Mouse (Mus musculus) layer of hippocampus, adult 2 months (tissue): Measurements from ENCODE around the gene Haus2. TPM values are rescaled to one million over a fixed set of nuclear protein-coding genes. Genes with fewer than 3 reads are reported as not detected.
A peak's percentile ranks its signal among the peaks of the same experiment; 100 is the strongest.

ENCODE experiments used
- DNase-seq, 2 experiments: peaks; one replicate each; pipeline ENCODE4 v3.0.0; 2022; ENCODE audit warnings: low spot score in 2 of 2
- H3K27ac ChIP-seq: fragments of 200-600 bp; 2 replicates; pipeline ENCODE4 v1.8.1; 2022
- H3K4me3 ChIP-seq: fragments of 200-600 bp; 2 replicates; pipeline ENCODE4 v1.8.1; 2022; ENCODE audit warnings: mild to moderate bottlenecking
- CTCF ChIP-seq: fragments of 200-600 bp; conservative IDR thresholded peaks from 2 replicates; pipeline ENCODE4 v1.8.1; 2022; ENCODE audit warnings: antibody characterized with exemption, mild to moderate bottlenecking, moderate library complexity
- total RNA-seq, 2 experiments: library from RNA; stranded (reverse); gene quantifications; 2 replicates each; pipeline ENCODE4 v1.2.3; 2021

Haus2 gene
- total RNA-seq, 2 experiments from 2014 or later = 14.9 to 15.7 TPM

DNA sequence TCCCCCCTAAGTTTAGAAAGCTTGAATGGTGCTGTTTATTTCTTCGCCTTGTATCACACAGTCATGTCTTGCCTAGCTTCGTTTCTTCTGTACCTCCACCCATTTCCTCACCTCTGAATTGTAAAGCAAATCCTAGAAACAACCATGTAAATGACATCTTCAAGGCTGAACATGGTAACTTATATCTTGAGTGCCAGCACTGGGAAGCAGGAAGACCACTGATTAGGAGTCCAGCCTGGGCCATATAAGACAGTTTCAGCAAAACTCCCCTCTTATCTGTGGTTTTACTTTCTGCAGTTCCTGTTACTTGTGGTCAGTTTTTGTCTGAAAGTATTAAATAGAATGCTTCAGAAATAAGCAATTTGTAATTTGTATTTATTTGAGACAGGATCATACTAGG, 33.2 kb upstream of the Haus2 start:
- Histone ChIP-seq H3K27ac (no peak overlapping the region), H3K4me3 (no peak overlapping the region)
- no peak for DNase-seq
- no peak for TF ChIP-seq CTCF

DNA sequence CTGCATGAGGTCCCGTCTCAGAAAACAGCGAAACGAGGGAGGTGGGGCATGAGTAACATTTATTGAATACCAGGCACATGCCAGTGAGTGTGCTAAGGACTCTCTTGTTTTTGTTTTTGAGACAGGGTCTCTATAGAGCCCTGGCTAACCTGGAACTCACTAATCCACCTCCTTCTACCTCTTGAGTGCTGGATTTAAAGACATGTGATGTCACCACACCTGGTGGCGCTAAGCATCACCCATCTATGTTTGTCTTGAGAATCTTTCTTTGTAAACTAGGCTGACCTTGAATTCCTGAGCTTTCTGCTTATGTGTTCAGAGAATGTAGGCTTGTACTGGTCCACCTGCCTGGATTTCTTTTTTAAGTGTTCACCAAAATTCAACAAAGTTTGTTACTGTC, 31.4 kb upstream of the Haus2 start:
- DNase-seq = no peak
- TF ChIP-seq CTCF = no peak
- no peak overlapping the region for H3K4me3 ChIP-seq
- no peak overlapping the region for H3K27ac ChIP-seq

DNA sequence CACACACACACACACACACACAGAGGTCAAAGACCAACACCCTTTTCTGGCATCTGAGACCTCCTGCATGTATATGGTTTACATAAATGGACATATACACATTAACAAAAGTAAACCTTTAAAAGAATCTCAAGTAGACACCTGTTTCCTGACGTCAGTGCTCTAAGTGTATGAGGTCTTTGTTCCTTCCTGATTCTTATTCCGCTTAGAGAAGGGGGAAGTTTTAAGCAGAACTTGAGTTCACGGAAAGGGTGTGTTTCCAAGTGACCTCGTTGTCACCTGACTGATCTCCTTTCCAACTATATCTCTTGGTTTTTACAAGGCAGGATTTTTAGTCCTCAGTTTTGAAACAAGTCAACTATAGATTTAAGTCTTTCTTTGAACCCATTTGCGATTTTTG, 30.9 kb upstream of the Haus2 start:
- Histone ChIP-seq H3K27ac (no peak overlapping the region), H3K4me3 (no peak overlapping the region)
- DNase-seq = no peak
- no peak for TF ChIP-seq CTCF

DNA sequence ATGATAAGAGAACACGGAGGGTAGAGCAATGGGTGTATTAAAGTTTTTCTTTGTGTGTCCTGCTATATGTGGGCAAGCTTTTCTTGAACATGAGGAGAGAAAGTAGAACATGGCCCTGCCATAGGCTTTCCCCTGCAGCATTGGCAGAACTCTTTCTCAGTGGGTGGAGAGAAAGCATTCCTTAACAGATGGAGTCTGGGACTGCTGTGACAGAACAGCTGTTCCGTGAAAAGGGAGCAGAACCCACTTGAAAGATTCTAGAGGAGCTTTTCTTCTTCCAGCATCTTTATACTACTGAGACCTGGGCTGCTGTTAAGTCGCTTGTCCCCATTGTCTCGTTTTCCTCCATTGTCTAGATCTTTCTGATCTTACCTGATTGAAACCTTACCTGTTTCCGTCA, 19.4 kb upstream of the Haus2 start:
- no peak overlapping the region for H3K4me3 ChIP-seq
- peak; percentile 32 to 72 for DNase-seq
- H3K27ac ChIP-seq = peak overlapping the region; percentile 74
- TF ChIP-seq CTCF = no peak

DNA sequence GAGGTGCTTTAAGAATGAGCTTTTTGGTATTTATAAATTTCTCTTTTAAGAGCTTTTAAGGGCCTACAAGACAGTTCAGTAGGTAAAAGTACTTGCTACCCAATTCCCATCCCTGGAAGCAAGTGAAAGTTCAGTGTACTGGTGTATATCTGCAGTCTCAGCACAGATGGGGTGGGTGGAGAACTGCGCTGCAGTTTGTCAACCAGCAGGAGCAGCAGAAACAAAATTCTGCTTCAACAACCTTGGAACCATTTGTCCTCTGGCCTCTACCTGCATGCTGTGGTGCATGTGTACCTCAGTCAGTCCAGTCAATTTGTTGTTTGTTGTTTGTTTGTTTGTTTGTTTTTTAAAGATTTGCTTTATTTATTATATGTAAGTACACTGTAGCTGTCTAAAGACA, 17.0 kb upstream of the Haus2 start:
- Histone ChIP-seq H3K27ac (peak overlapping the region; percentile 24), H3K4me3 (no peak overlapping the region)
- DNase-seq = no peak
- TF ChIP-seq CTCF = peak; percentile 66

DNA sequence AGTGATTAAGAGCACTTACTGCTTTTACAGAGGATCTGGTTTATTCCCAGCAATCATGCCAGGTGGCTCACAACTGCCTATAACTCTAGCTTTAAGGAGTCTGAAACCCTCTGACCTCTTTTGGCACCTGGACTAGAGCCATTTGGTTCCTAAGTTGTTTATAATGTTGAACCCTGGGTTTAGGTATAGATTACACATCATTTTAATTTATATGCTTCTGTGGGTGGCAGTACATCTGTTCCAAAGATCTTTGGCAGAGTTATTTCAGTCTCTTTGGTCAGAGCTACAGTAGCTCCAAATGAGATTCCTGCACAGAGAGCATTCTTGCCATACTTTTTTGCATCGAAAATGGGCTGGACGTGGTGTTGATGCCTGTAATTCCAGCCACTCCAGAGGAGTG, 11.4 kb upstream of the Haus2 start:
- DNase-seq = no peak
- TF ChIP-seq CTCF = no peak
- Histone ChIP-seq H3K4me3 (no peak overlapping the region), H3K27ac (peak overlapping the region; percentile 25; the same call in 1 of the 2 replicates)

DNA sequence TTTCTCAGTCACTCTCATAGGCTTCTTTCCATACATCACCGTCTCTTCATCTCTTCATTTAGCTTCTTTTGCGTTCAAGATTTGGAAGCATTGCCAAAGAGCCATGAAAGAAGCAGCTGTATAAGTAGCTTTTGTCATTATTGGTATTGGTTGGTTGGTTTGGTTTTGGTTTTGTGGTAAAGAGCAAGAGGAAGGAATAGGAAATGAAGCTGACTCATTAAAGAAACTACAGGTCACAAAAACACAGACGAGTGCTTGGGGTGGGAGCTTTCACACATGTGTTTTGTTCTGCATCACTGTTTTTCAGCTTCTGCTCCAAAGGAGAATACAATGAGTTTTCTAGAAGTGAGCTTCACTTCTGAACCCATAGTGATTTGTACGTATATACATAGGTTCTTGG, 9.7 kb upstream of the Haus2 start:
- H3K4me3 ChIP-seq = no peak overlapping the region
- H3K27ac ChIP-seq = no peak overlapping the region
- no peak for DNase-seq
- TF ChIP-seq CTCF = no peak

DNA sequence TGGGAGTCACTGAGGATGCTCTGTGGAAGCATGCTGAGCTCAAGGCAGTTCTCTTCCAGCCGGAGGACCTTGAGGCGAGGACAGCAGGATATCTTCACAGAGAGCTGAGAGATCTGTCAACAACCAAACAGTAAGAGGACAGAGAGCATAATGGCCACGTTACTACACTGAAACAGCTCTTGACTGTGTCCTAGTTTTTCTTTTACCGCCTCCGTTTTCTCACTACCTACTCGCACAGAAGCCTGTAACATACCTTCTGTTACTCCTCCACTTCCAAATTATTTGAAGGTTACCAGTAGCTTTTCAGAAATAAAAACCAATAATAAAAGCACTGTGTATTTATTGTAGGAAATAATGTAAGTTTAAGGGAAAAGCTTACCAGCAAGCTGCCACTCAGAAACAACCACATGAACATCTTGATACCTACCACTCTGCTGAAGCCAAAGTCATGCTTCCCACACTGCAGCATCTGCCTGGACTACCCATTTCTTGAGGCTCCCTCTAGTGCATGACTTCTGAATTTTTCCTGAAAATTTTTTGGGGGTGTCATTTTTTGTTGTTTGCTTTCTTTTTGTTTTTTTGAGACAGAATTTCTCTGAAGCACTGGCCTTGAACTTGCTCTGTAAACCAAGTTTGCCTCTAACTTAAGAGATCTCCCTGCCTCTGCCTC, 3.0 kb upstream of the Haus2 start:
- peak in 1 of 2 experiments; percentile 30 for DNase-seq
- peak; percentile 82 for TF ChIP-seq CTCF
- Histone ChIP-seq H3K27ac (peak overlapping the region; percentile 80), H3K4me3 (peak overlapping the region; percentile 25; the same call in 1 of the 2 replicates)

DNA sequence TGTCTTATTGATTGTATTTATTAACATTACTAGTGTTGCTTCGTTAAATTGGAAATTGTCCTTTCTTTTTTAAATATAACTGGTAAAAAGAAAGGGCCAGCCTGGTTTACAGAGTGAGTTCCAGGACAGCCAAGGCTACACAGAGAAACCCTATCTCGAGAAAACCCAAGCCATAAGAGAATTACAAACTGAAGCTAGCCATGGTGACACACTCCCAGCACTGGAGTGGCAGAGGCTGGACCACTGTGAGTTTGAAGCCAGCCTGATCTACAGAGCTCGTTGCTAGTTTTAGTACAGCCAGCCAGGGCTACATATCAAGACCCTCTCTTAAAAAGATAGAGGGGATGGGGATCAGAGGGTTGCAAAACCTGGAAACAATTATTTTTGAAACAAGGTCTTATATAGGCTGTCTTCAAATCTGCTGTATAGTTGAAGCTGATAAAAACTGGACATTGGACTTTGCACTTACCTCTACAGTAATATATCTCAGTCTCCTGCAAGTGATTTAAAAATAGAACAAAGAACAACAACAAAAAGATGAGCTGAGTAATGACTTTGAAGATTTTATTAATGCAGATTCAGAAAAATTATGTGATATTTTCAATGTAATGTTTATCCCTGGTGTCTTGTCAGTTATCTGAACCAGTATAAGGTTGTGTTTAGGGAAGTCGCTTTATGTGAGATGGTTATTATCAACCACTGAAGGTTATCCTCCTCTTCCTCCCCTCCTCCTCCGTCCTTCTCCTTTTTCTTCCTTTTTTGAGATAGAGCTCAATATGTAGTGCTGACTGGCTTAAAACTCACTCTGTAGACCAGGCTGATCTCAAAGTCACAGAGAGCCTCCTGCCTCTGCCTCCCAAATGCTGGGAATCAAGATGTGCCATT, 7.3 kb downstream of the Haus2 start:
- no peak for DNase-seq
- Histone ChIP-seq H3K4me3 (no peak overlapping the region), H3K27ac (no peak overlapping the region)
- TF ChIP-seq CTCF = no peak

DNA sequence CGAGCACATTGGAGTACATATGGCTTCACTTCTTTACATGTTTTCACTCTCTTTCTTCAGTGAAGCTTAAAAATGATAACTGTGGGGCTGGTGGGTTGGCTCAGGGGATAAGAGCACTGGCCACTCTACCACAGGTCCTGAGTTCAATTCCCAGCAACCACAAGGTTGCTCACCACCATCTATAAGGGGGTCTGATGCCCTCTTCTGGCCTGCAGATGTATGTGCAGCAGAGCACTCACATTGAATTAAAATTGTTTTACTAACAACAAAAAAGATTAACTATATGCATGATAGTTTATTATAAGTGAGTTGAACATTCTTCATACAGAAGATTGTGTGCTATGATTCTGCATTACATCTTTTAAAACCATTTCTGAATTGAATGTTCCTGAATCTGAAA, 10.4 kb downstream of the Haus2 start:
- no peak overlapping the region for H3K4me3 ChIP-seq
- DNase-seq = no peak
- no peak overlapping the region for H3K27ac ChIP-seq
- TF ChIP-seq CTCF = peak; percentile 61

DNA sequence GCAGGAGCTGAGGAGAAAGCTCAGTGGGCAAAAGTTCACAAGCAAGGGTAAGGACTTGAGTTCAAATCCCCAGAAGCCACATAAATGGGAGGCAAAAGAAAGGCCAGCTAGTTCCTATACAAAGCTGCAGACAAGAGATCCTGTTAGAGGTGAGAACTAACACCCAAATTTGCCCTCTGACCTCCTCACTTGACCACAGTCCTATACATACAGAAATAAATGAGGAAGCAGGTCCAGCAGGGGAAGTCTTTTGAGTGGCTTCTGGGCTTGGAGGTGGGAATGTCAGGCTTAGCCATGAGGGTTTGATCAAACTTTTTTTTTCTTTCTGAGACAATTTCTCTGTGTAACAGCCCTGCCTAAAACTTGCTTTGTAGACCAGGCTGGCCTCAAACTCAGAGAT, 13.7 kb downstream of the Haus2 start:
- H3K4me3 ChIP-seq = no peak overlapping the region
- no peak for DNase-seq
- no peak for TF ChIP-seq CTCF
- no peak overlapping the region for H3K27ac ChIP-seq

DNA sequence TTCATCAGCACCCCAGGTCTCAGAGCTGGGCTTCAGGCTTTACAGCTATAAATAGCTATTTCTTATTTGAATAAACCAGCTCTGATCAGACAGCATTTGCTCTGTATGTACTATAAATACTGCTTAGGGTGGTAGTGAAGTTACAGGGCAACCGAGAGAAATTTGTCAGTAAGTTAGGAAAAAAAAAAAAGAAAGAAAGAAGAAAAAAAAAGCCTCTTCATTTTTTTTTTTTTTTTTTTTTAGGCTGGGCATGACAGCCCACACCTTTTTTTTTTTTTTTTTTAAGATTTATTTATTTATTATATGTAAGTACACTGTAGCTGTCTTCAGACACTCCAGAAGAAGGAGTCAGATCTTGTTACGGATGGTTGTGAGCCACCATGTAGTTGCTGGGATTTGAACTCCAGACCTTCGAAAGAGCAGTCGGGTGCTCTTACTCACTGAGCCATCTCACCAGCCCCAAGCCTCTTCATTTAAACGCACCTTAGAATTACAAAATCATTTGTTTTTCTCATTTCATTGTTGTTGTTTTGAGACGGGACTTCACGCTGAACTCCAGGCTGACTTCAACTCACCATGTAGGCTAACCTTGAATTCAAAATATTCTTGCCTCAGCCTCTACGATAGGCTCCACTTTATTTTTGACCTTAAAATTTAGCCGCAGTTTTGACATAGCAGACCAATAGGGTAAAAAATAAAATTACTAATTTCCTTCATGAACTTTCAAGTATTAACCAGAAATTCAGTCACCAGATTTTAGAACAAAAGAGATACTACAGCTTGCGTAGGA, 19.1 kb downstream of the Haus2 start:
- no peak for DNase-seq
- Histone ChIP-seq H3K27ac (no peak overlapping the region; the same call in 1 of the 2 replicates), H3K4me3 (peak overlapping the region; percentile 66)
- TF ChIP-seq CTCF = no peak
